Mouse (Mus musculus): ENCODE results near the gene Nt5c3.

The Nt5c3 gene

GRCm38 (mm10) chr6:56923726-56924707 lies at the start of gene Nt5c3, which contains the start of gene Vmn1r4:
Gene Nt5c3 (minus strand): TSS chr6:56923932.
Gene Vmn1r4 (plus strand): TSS chr6:56924015.
- peak; percentile 95 for DNase-seq

- no peak for DNase-seq
Measured at GRCm38 (mm10) chr6:56969973-56970372, 46.2 kb upstream of the Nt5c3 start, which contains the start of gene Vmn1r5. Gene Vmn1r5 (plus strand): TSS chr6:56970273.

- no peak for DNase-seq
Measured at GRCm38 (mm10) chr6:56956436-56956835, 32.7 kb upstream of the Nt5c3 start.

- DNase-seq, result no peak
Measured at GRCm38 (mm10) chr6:56934366-56934765, 10.6 kb upstream of the Nt5c3 start.

GRCm38 (mm10) chr6:56932464-56932863 lies 8.7 kb upstream of the Nt5c3 start:
- DNase-seq, result no peak

GRCm38 (mm10) chr6:56931648-56932415 lies 8.1 kb upstream of the Nt5c3 start:
- no peak for DNase-seq

GRCm38 (mm10) chr6:56923331-56923725 lies 404 bp downstream of the Nt5c3 start:
- no peak for DNase-seq

- DNase-seq, result no peak
Measured at GRCm38 (mm10) chr6:56920222-56921092, 3.3 kb downstream of the Nt5c3 start.

- DNase-seq, result no peak
Measured at GRCm38 (mm10) chr6:56919330-56920044, 4.2 kb downstream of the Nt5c3 start.

GRCm38 (mm10) chr6:56917578-56918368 lies 6.0 kb downstream of the Nt5c3 start:
- no peak for DNase-seq

GRCm38 (mm10) chr6:56916279-56916678 lies 7.5 kb downstream of the Nt5c3 start:
- no peak for DNase-seq

GRCm38 (mm10) chr6:56913092-56913858 lies 10.5 kb downstream of the Nt5c3 start:
- DNase-seq, result no peak

GRCm38 (mm10) chr6:56910910-56911309 lies 12.8 kb downstream of the Nt5c3 start:
- no peak for DNase-seq

- no peak for DNase-seq
Measured at GRCm38 (mm10) chr6:56908912-56909311, 14.8 kb downstream of the Nt5c3 start.

- no peak for DNase-seq
Measured at GRCm38 (mm10) chr6:56908397-56908796, 15.3 kb downstream of the Nt5c3 start.

- no peak for DNase-seq
Measured at GRCm38 (mm10) chr6:56907973-56908372, 15.8 kb downstream of the Nt5c3 start.

- DNase-seq, result no peak
Measured at GRCm38 (mm10) chr6:56906121-56906846, 17.4 kb downstream of the Nt5c3 start.

GRCm38 (mm10) chr6:56905486-56905885 lies 18.2 kb downstream of the Nt5c3 start:
- no peak for DNase-seq

- no peak for DNase-seq
Measured at GRCm38 (mm10) chr6:56904982-56905381, 18.8 kb downstream of the Nt5c3 start.
